Mouse (Mus musculus): ENCODE results near the gene Hsd17b14. TPM values are rescaled to one million over a fixed set of nuclear protein-coding genes. Genes with fewer than 3 reads are reported as not detected.

Hsd17b14 gene
- 0.33 and 0.73 TPM in 2 replicates for polyA plus RNA-seq (2012; rRNA removed)

DNA sequence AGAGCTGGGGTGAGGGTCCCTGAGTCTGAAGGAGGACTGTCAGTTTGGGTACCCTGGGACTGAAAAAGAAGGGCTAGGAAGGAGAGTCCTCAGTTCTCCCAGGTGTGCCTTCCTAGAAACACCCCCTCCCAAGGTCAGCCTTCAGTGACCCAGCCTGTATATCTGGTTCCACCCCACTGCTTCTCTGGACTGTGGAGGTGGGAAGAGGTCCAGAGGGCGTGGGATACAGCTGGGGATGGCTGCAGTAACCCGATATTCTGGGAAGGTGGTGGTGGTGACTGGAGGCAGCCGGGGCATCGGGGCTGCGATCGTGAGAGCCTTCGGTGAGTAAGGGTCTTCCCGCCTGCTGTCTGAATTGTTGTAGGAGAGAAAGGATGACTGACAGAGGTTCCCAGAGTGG is at the start of gene Hsd17b14:
Hsd17b14 (plus strand) TSS at position 150 of the 400 bp plus-strand sequence.

DNA sequence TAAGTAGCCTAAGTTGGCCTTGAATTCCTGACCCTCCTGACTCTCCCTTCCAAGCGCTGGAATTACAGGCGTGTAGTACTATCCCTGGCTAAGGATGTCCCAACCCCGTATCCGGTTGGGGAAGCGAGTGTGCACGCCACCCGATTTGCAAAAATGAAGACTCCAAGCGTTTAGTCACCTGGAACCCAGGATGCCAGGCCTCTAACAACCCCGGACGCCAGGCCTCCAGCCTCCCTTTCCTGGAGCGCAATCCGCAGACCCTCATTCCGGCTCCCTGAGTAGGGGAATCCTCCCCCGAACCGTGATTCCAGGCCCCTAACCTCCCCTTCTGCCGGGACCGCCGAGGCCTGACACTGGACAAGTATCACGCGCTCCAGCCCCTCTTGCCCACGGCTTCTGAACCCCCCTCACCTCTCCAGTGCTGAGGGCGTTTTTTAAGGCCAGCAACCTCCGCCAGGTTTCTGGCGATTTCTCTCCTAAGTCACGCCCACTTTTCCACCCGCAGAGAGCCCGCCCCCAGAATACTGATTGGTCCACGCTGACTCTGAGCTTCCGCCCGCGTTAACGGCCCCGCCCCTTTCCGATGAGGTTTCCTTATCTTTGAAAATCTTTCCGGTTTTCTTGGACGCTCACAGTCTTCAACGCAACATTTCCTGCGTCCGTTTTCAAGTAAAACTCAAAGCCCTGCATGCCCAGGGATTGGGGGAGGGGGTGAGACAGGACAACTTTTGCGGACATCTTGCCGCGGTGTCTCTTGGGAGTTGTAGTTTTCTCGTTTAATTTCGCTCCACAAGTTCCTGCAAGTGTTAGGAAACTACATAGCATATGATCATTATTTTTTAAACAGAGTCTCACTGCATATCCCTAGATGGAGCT is 44.5 kb upstream of the Hsd17b14 start, which contains the start of gene Nucb1:
Nucb1 (minus strand) TSS at position 495 of the 876 bp plus-strand sequence.

DNA sequence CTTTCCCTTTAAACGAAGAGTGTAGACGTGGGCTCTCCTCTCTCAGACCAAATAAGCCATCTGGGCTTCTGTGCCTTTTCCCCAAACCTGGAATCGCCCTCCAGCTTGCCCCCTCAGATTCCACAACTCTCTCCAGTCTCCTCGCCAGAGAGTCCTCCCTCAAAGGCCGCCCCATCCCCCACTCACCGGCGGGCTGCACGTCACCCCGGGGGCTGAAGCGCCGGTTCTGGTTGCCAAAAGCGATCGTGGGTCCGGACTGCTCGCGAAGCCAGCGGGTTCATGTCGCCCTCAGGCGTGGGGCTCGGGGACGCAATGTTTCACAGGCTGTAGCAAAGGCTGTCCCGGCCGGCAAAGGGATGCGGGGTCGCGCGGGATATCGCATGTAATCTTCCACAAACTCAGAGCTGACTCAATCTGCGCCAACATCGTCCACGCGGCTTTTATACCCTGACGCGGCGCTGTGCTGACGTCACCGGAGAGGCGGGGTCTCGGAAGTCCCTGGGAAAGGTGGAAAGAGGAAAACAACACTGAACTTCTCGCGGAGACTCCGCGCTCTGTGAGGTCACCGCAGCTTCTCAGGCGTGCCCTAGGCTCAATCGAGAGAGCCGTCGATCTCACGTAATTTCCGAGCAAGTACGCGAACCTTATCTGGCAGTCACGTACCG is 28.8 kb upstream of the Hsd17b14 start, which contains the start of the genes Ppp1r15a and Plekha4:
Ppp1r15a (minus strand) TSS at position 460 of the 665 bp plus-strand sequence.
Plekha4 (plus strand) TSS at position 522 of the 665 bp plus-strand sequence.

DNA sequence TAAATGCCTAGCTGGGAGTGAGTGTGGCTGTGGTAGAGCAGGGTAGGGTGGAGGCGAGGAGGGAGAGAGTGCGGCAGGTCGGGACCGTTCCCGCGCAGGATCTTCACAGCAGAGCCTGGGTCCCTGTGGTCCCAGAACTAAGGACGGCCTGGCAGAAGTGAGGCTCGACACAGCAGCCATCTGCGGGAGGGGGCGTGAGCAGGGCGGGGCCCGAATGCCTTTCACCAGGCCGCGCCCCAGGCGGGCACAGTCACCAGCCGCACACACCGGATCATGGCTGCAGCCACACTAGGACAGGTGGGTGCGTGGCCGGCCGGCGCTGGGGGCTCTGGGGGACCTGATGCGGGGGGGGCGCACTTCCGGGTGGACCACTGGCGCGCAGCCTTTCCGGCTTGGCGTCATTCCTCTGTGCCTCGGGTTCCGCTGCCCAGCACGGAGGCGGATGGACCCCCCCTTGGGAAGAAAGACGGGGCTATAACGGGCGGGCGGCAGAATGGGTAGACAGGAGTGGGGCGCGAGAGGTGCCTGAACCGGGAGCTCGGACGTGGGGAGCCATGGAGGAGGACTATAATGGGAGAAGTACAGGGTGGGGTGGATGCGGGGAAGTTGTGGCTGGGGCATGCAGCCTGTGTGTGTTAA is 15.5 kb downstream of the Hsd17b14 start, which contains the start of gene Bcat2:
Bcat2 (plus strand) TSS at position 51 of the 639 bp plus-strand sequence.

DNA sequence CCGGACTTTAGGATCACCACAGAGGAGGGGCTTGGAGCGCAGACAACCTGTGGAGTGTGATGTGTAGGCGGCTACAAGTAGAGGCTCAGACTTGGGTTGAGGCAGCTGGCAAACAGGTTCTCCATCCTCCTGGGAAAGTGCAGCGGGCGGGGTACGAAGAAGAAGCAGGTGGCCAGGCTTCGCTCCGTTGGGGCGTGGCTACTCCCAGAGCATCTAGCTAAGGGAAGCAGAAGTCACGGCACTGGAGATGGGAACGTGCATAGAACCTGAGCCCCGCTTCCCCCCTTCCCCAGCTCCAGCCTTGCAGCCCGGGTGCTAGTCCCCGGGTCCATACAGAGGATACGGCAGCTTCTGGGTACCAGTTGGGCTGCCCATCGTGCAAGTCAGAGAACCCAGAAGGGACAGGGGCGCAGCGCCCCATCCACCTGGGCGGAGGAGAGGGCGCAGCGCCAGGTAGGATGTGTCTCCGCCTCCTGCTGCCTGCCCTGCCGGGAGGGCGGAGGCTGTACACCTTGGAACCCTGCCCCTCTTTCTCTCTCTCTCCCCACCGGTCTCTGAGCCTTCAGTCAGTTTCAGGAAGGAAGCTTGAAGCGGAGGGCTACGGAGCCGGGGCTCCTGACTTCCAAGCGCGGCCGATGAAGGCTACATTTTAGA is 62.5 kb downstream of the Hsd17b14 start, which contains the start of gene Fut1:
Fut1 (plus strand) TSS at position 248 of the 654 bp plus-strand sequence.

Other genes with a start within 250 kb of the Hsd17b14 start
- gene Trpm4, start 221.1 kb upstream of the Hsd17b14 start, polyA plus RNA-seq (2012; rRNA removed), result 16.8 and 23.9 TPM in 2 replicates
- gene Hrc, start 219.6 kb upstream of the Hsd17b14 start, polyA plus RNA-seq (2012; rRNA removed), result 1.1 and 3.8 TPM in 2 replicates
- gene Ppfia3, start 187.9 kb upstream of the Hsd17b14 start, polyA plus RNA-seq (2012; rRNA removed), result 44.2 and 45.9 TPM in 2 replicates
- gene Lin7b, start 184.3 kb upstream of the Hsd17b14 start, polyA plus RNA-seq (2012; rRNA removed), result 14.4 and 15.8 TPM in 2 replicates
- gene Snrnp70, start 159.2 kb upstream of the Hsd17b14 start, polyA plus RNA-seq (2012; rRNA removed), result 864 and 911 TPM in 2 replicates
- not detected in 2 replicates for gene Kcna7, start 149.2 kb upstream of the Hsd17b14 start, polyA plus RNA-seq (2012; rRNA removed)
- 0.10 and 0.91 TPM in 2 replicates for gene Ntf5, start 141.2 kb upstream of the Hsd17b14 start, polyA plus RNA-seq (2012; rRNA removed)
- gene Lhb, start 134.1 kb upstream of the Hsd17b14 start, polyA plus RNA-seq (2012; rRNA removed), result 1.1 and 1.3 TPM in 2 replicates
- gene Gys1, start 120.0 kb upstream of the Hsd17b14 start, polyA plus RNA-seq (2012; rRNA removed), result 22.6 and 27.0 TPM in 2 replicates
- gene Ruvbl2, start 116.8 kb upstream of the Hsd17b14 start, polyA plus RNA-seq (2012; rRNA removed), result 139 and 159 TPM in 2 replicates
- gene Ftl1, start 95.0 kb upstream of the Hsd17b14 start, polyA plus RNA-seq (2012; rRNA removed), result 1,642 and 1,691 TPM in 2 replicates
- gene Bax, start 88.0 kb upstream of the Hsd17b14 start, polyA plus RNA-seq (2012; rRNA removed), result 196 and 200 TPM in 2 replicates
- gene Tulp2, start 73.0 kb upstream of the Hsd17b14 start, polyA plus RNA-seq (2012; rRNA removed), result 0.12 and 0.45 TPM in 2 replicates
- 0.16 TPM in 1 of 2 replicates, not detected in the other for gene Gm45808, start 68.1 kb upstream of the Hsd17b14 start, polyA plus RNA-seq (2012; rRNA removed)
- gene Dhdh, start 66.1 kb upstream of the Hsd17b14 start, polyA plus RNA-seq (2012; rRNA removed), result 2.2 and 2.7 TPM in 2 replicates
- gene Nucb1, start 44.5 kb upstream of the Hsd17b14 start, polyA plus RNA-seq (2012; rRNA removed), result 104 and 148 TPM in 2 replicates
- gene Ppp1r15a, start 28.6 kb upstream of the Hsd17b14 start, polyA plus RNA-seq (2012; rRNA removed), result 15.9 and 19.8 TPM in 2 replicates
- gene Plekha4, start 28.6 kb upstream of the Hsd17b14 start, polyA plus RNA-seq (2012; rRNA removed), result 3.1 and 9.6 TPM in 2 replicates
- 31.0 and 38.8 TPM in 2 replicates for gene Bcat2, start 15.3 kb downstream of the Hsd17b14 start, polyA plus RNA-seq (2012; rRNA removed)
- gene Fgf21, start 60.6 kb downstream of the Hsd17b14 start, polyA plus RNA-seq (2012; rRNA removed), result 0.23 TPM in 1 of 2 replicates, not detected in the other
- gene Fut1, start 62.4 kb downstream of the Hsd17b14 start, polyA plus RNA-seq (2012; rRNA removed), result 0.02 and 0.43 TPM in 2 replicates
- gene Izumo1, start 66.9 kb downstream of the Hsd17b14 start, polyA plus RNA-seq (2012; rRNA removed), result 0.14 and 0.28 TPM in 2 replicates
- 12.3 and 14.3 TPM in 2 replicates for gene Rasip1, start 72.6 kb downstream of the Hsd17b14 start, polyA plus RNA-seq (2012; rRNA removed)
- 3.5 and 7.4 TPM in 2 replicates for gene Mamstr, start 85.1 kb downstream of the Hsd17b14 start, polyA plus RNA-seq (2012; rRNA removed)
- gene Fut2, start 111.5 kb downstream of the Hsd17b14 start, polyA plus RNA-seq (2012; rRNA removed), result 0.06 and 0.24 TPM in 2 replicates
- 2.0 and 3.1 TPM in 2 replicates for gene Ntn5, start 129.1 kb downstream of the Hsd17b14 start, polyA plus RNA-seq (2012; rRNA removed)
- 0.95 and 2.1 TPM in 2 replicates for gene Sec1, start 139.5 kb downstream of the Hsd17b14 start, polyA plus RNA-seq (2012; rRNA removed)
- gene Car11, start 144.9 kb downstream of the Hsd17b14 start, polyA plus RNA-seq (2012; rRNA removed), result 92.3 and 104 TPM in 2 replicates
- gene Dbp, start 150.2 kb downstream of the Hsd17b14 start, polyA plus RNA-seq (2012; rRNA removed), result 9.3 and 11.5 TPM in 2 replicates
- gene Rpl18, start 160.6 kb downstream of the Hsd17b14 start, polyA plus RNA-seq (2012; rRNA removed), result 985 and 996 TPM in 2 replicates
- gene Sphk2, start 163.1 kb downstream of the Hsd17b14 start, polyA plus RNA-seq (2012; rRNA removed), result 29.4 and 30.0 TPM in 2 replicates
- gene Fam83e, start 166.3 kb downstream of the Hsd17b14 start, polyA plus RNA-seq (2012; rRNA removed), result 0.60 and 0.77 TPM in 2 replicates
- not detected in 2 replicates for gene Spaca4, start 170.9 kb downstream of the Hsd17b14 start, polyA plus RNA-seq (2012; rRNA removed)
- 250 and 252 TPM in 2 replicates for gene Lmtk3, start 228.8 kb downstream of the Hsd17b14 start, polyA plus RNA-seq (2012; rRNA removed)
- gene Sult2b1, start 229.8 kb downstream of the Hsd17b14 start, polyA plus RNA-seq (2012; rRNA removed), result 1.2 and 2.1 TPM in 2 replicates